Mouse (Mus musculus): Measurements from ENCODE around the gene Ap1s3.
"Not testable (repeated sequence)": the region's sequence is repeated elsewhere in the genome, so short reads cannot be mapped to it uniquely, and the experiment has no call there.

The Ap1s3 gene

GRCm38 (mm10) chr1:79664911-79665310, 6.9 kb downstream of the Ap1s3 start:
- no peak for DNase-seq

GRCm38 (mm10) chr1:79659598-79659997, 12.2 kb downstream of the Ap1s3 start:
- DNase-seq, result no peak

GRCm38 (mm10) chr1:79657411-79657810, 14.4 kb downstream of the Ap1s3 start:
- DNase-seq, result no peak

- DNase-seq, result no peak
Observed at GRCm38 (mm10) chr1:79655819-79656555, 15.8 kb downstream of the Ap1s3 start.

GRCm38 (mm10) chr1:79654948-79655347, 16.8 kb downstream of the Ap1s3 start:
- no peak for DNase-seq

- no peak for DNase-seq
Observed at GRCm38 (mm10) chr1:79643411-79644110, 28.2 kb downstream of the Ap1s3 start.

- no peak for DNase-seq
Observed at GRCm38 (mm10) chr1:79642680-79643079, 29.1 kb downstream of the Ap1s3 start.

GRCm38 (mm10) chr1:79641355-79641754, 30.4 kb downstream of the Ap1s3 start:
- DNase-seq, result no peak

- peak; percentile 59 for DNase-seq
Observed at GRCm38 (mm10) chr1:79640151-79640550, 31.6 kb downstream of the Ap1s3 start.

- no peak for DNase-seq
Observed at GRCm38 (mm10) chr1:79639683-79640082, 32.1 kb downstream of the Ap1s3 start.

- no peak for DNase-seq
Observed at GRCm38 (mm10) chr1:79639107-79639506, 32.7 kb downstream of the Ap1s3 start.

- no peak for DNase-seq
Observed at GRCm38 (mm10) chr1:79637768-79638167, 34.0 kb downstream of the Ap1s3 start.

GRCm38 (mm10) chr1:79631521-79631920, 40.3 kb downstream of the Ap1s3 start:
- DNase-seq, result no peak

GRCm38 (mm10) chr1:79629726-79630125, 42.0 kb downstream of the Ap1s3 start:
- DNase-seq, result no peak

GRCm38 (mm10) chr1:79626140-79626539, 45.6 kb downstream of the Ap1s3 start:
- DNase-seq, result no peak

GRCm38 (mm10) chr1:79619434-79619833, 52.3 kb downstream of the Ap1s3 start:
- DNase-seq, result no peak

GRCm38 (mm10) chr1:79616492-79616891, 55.3 kb downstream of the Ap1s3 start:
- DNase-seq, result no peak

- no peak for DNase-seq
Observed at GRCm38 (mm10) chr1:79614456-79614855, 57.3 kb downstream of the Ap1s3 start.

GRCm38 (mm10) chr1:79611271-79611670, 60.5 kb downstream of the Ap1s3 start:
- not testable (repeated sequence) for DNase-seq

- not testable (repeated sequence) for DNase-seq
Observed at GRCm38 (mm10) chr1:79608856-79609255, 62.9 kb downstream of the Ap1s3 start.

- no peak for DNase-seq
Observed at GRCm38 (mm10) chr1:79602500-79602899, 69.3 kb downstream of the Ap1s3 start.

GRCm38 (mm10) chr1:79598385-79599178, 73.2 kb downstream of the Ap1s3 start:
- DNase-seq, result no peak

- DNase-seq, result no peak
Observed at GRCm38 (mm10) chr1:79592721-79593277, 79.0 kb downstream of the Ap1s3 start.

Measured in cerebellum, adult 8-10 months (tissue).